Mouse (Mus musculus) ES-E14 (cell line): ENCODE data around the gene Plcb2. TPM values are rescaled to one million over a fixed set of nuclear protein-coding genes. Genes with fewer than 3 reads are reported as not detected.

Source experiments
- DNase-seq: peaks from one replicate; pipeline ENCODE4 v3.0.0-alpha.2; 2013; ENCODE audit warnings: low read depth, low spot score
- H3K27ac ChIP-seq: 2 replicates; pipeline ENCODE4 v1.5.1; 2012; ENCODE audit warnings: low read depth, mild to moderate bottlenecking, low read length, moderate library complexity, mixed read lengths; ENCODE audit not compliant: poor library complexity, insufficient read depth, severe bottlenecking
- H3K36me3 ChIP-seq: 2 replicates; pipeline ENCODE4 v1.6.1; 2012; ENCODE audit warnings: mild to moderate bottlenecking, low read length, moderate library complexity, mixed read lengths; ENCODE audit not compliant: control insufficient read depth, poor library complexity, insufficient read depth, severe bottlenecking
- H3K4me1 ChIP-seq, 2 experiments: fragments of 150-350 bp in 1 of 2; sonication (generic) in 1 of 2; 2 replicates each; pipeline ENCODE4 v1.6.1; 2012; ENCODE audit warnings: low read length in 2 of 2, mild to moderate bottlenecking in 1 of 2, mixed read lengths in 1 of 2; ENCODE audit not compliant: control insufficient read depth in 2 of 2, insufficient read depth in 2 of 2, poor library complexity in 1 of 2
- H3K4me3 ChIP-seq, 2 experiments: fragments of 150-350 bp in 1 of 2; sonication (generic) in 1 of 2; 2 replicates each; pipeline ENCODE4 v1.5.1; 2012; ENCODE audit warnings: low read length in 2 of 2, low read depth in 1 of 2, mild to moderate bottlenecking in 1 of 2, mixed read lengths in 1 of 2; ENCODE audit not compliant: insufficient read depth in 1 of 2, poor library complexity in 1 of 2, severe bottlenecking in 1 of 2
- H3K9ac ChIP-seq: 2 replicates; pipeline ENCODE4 v1.6.1; 2012; ENCODE audit warnings: low read depth, mild to moderate bottlenecking, low read length, mixed read lengths; ENCODE audit not compliant: poor library complexity, insufficient read depth, severe bottlenecking
- H3K9me3 ChIP-seq: fragments of 150-350 bp; sonication (generic); 2 replicates; pipeline ENCODE4 v1.6.1; 2012; ENCODE audit warnings: low read depth, mild to moderate bottlenecking, low read length; ENCODE audit not compliant: control insufficient read depth, insufficient read depth
- CHD2 ChIP-seq: IDR thresholded peaks from 2 replicates; pipeline ENCODE4 v1.6.1; 2014; ENCODE audit warnings: mild to moderate bottlenecking, low read depth, low read length, inconsistent platforms
- HCFC1 ChIP-seq: IDR thresholded peaks from 2 replicates; pipeline ENCODE4 v1.6.1; 2012; ENCODE audit warnings: low read length, inconsistent platforms, borderline replicate concordance; ENCODE audit not compliant: insufficient read depth
- MAFK ChIP-seq: IDR thresholded peaks from 2 replicates; pipeline ENCODE4 v1.6.1; 2014; ENCODE audit warnings: mild to moderate bottlenecking, low read depth, low read length, inconsistent platforms; ENCODE audit not compliant: insufficient read depth
- ZC3H11A ChIP-seq: IDR thresholded peaks from 2 replicates; pipeline ENCODE4 v1.6.1; 2012; ENCODE audit warnings: low read depth, mild to moderate bottlenecking, inconsistent platforms, low read length, borderline replicate concordance
- ZNF384 ChIP-seq: IDR thresholded peaks from 2 replicates; pipeline ENCODE4 v1.6.1; 2012; ENCODE audit warnings: low read depth, low read length, inconsistent platforms
- in situ Hi-C, 2 experiments: fragments of 600-800 bp; cut with MboI; formaldehyde crosslinking; loops; one replicate each; pipeline ENCODE4 v1.15.1; 2025; ENCODE audit warnings: low sequenced_read_pairs in 2 of 2, inconsistent platforms in 1 of 2; ENCODE audit not compliant: unreplicated experiment in 2 of 2
- total RNA-seq: library from RNA; depleted of rRNA; stranded (reverse); fragments of 300-350 nt; gene quantifications from 2 replicates; pipeline ENCODE4 v1.2.3, GENCODE M21; 2012

Plcb2 gene
- total RNA-seq, 1 experiment = 0.09 TPM

DNA sequence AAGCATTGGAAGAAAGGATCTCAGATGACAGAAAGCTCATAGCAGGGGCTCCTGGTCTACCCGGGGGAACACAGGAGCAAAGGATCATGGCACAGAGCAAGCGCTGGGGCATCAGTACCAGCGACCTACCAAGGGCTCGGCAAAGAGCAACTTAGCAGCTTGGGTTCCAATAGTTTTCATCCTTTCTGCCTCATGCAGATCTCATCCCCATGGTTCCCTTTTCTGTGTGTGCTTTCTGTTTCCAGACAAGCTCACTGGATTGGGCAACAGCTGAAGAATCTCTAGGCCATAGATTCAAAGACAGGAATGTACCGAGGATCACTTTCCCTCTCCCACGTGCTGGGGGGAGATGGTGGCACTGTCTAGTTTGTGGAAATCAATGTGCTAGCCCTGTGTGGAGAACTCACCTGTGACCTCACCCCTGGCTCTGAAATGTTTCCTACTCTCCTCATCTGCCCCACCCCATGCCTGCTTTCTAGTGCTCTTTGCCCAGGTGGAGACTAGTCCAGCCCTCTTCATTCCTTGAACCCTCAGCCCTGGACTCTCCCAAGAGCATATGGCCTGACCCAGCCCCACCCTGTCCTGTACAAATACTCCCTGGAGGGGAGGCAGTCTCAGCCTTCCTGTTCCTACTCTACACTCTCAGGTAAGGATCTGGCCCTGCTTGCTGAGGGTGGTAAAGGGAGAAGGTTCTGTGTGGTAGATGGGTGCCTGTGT, 44.1 kb upstream of the Plcb2 start, which contains the start of gene Phgr1:
Gene Phgr1, plus strand, starts transcription at position 612 of the 717 bp plus-strand sequence.
- Histone ChIP-seq H3K4me1 (no peaks in the 10 kb centered on the region), H3K4me3 (no peak within 1 kb of the TSS), H3K27ac (no peak within 1 kb of the TSS), H3K36me3 (no peaks in the 10 kb centered on the region), H3K9me3 (no peaks in the 10 kb centered on the region), H3K9ac (no peak within 1 kb of the TSS)
- DNase-seq = no peak
- in situ Hi-C loops = no loop called here
- no peak for TF ChIP-seq MAFK

GRCm38 (mm10) chr2:118766041-118767033, 38.1 kb upstream of the Plcb2 start:
- no peak overlapping the region for H3K9ac ChIP-seq
- no peak for DNase-seq
- no peak overlapping the region for H3K27ac ChIP-seq
- in situ Hi-C loops = no loop called here
- H3K4me1 ChIP-seq = peaks cover 4 to 16% of the 10 kb centered on the region in 2 experiments
- H3K4me3 ChIP-seq = no peak overlapping the region
- no peaks in the 10 kb centered on the region for H3K36me3 ChIP-seq
- TF ChIP-seq CHD2 (no peak), MAFK (no peak), ZC3H11A (no peak), ZNF384 (no peak), HCFC1 (no peak)
- H3K9me3 ChIP-seq = no peaks in the 10 kb centered on the region

- Histone ChIP-seq H3K4me1 (peaks cover 4 to 17% of the 10 kb centered on the region in 2 experiments), H3K9me3 (no peaks in the 10 kb centered on the region), H3K36me3 (no peaks in the 10 kb centered on the region), H3K27ac (no peak overlapping the region), H3K9ac (no peak overlapping the region), H3K4me3 (no peak overlapping the region)
- DNase-seq = no peak
- in situ Hi-C loops = no loop called here
- TF ChIP-seq ZC3H11A = no peak
- no peak for TF ChIP-seq HCFC1
- no peak for TF ChIP-seq CHD2
- no peak for TF ChIP-seq ZNF384
- no peak for TF ChIP-seq MAFK
Measured at GRCm38 (mm10) chr2:118764875-118765274, 36.6 kb upstream of the Plcb2 start.

DNA sequence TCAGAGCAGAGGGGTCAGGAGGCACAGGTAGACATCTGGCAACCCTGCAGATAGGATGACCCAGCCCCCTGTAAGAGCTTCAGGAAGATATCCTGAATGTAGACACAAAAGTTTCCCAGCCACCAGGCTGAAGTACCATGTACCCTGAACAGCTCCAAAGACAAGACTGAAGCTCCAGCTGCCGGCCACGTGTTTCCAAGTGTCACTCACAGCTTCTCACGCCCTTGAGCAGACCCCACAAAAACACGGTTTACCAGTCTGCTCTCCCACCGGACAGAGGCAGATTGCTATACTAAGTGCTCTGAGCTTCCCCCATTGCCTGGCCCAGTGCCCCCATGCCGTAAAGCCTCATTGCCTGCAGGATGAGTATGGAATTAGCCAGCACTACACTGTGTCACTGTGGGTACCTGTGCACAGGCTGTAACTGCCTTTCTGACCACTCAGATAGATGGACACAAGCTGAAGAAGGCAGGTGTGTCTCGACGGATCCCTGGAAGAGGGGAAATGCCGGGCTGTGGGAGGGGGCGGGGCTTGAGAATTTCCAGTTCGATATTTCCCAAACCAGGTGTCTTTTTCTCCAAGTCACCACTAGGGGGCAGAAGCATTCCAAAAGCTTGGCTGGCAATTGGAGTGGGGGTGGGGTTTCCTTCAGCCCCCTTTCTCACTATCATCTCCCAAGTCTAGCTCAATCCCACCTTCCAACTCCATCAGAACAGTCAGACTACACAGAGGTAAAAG, 36.0 kb upstream of the Plcb2 start:
- Histone ChIP-seq H3K27ac (no peak overlapping the region), H3K9ac (no peak overlapping the region), H3K9me3 (no peaks in the 10 kb centered on the region), H3K4me3 (no peak overlapping the region), H3K4me1 (peaks cover 4 to 17% of the 10 kb centered on the region in 2 experiments), H3K36me3 (no peaks in the 10 kb centered on the region)
- in situ Hi-C loops = no loop called here
- TF ChIP-seq MAFK = 0 out of 2 replicates have a peak, but pooled peaks have one; percentile 10
- no peak for TF ChIP-seq HCFC1
- TF ChIP-seq ZC3H11A = peak; percentile 17; the same call in 1 of the 2 replicates
- peak; percentile 47; the same call in 1 of the 2 replicates for TF ChIP-seq CHD2
- no peak for TF ChIP-seq ZNF384
- DNase-seq = peak; percentile 80
